Mouse (Mus musculus) spleen, postnatal 36 days (tissue): ENCODE results near the gene Urb1.

Source experiments
- DNase-seq, 2 experiments: peaks; one replicate each; pipeline ENCODE4 v3.0.0; 2022; ENCODE audit warnings: low spot score in 2 of 2, mixed read lengths in 1 of 2

Gene Urb1

GRCm38 (mm10) chr16:90822981-90823380 is 12.8 kb upstream of the Urb1 start:
- DNase-seq = no peak

- DNase-seq = no peak
Observed at GRCm38 (mm10) chr16:90822284-90822935, 12.2 kb upstream of the Urb1 start.

GRCm38 (mm10) chr16:90821046-90821697 is 11.0 kb upstream of the Urb1 start:
- DNase-seq = no peak

GRCm38 (mm10) chr16:90820326-90820725 is 10.1 kb upstream of the Urb1 start:
- DNase-seq = no peak

- no peak for DNase-seq
Observed at GRCm38 (mm10) chr16:90812086-90812485, 1.9 kb upstream of the Urb1 start.

- DNase-seq = no peak
Observed at GRCm38 (mm10) chr16:90810716-90811256, 573 bp upstream of the Urb1 start.

- no peak for DNase-seq
Observed at GRCm38 (mm10) chr16:90804466-90804865, 5.7 kb downstream of the Urb1 start.

GRCm38 (mm10) chr16:90801928-90802327 is 8.3 kb downstream of the Urb1 start:
- no peak for DNase-seq

GRCm38 (mm10) chr16:90801251-90801650 is 9.0 kb downstream of the Urb1 start:
- no peak for DNase-seq

- DNase-seq = no peak
Observed at GRCm38 (mm10) chr16:90799840-90800239, 10.4 kb downstream of the Urb1 start.

- no peak for DNase-seq
Observed at GRCm38 (mm10) chr16:90798848-90799247, 11.4 kb downstream of the Urb1 start.

GRCm38 (mm10) chr16:90798446-90798845 is 11.8 kb downstream of the Urb1 start:
- DNase-seq = no peak

GRCm38 (mm10) chr16:90794708-90795107 is 15.5 kb downstream of the Urb1 start:
- DNase-seq = no peak

- DNase-seq = no peak
Observed at GRCm38 (mm10) chr16:90792500-90792899, 17.7 kb downstream of the Urb1 start.

GRCm38 (mm10) chr16:90792066-90792465 is 18.1 kb downstream of the Urb1 start:
- no peak for DNase-seq

- DNase-seq = no peak
Observed at GRCm38 (mm10) chr16:90790946-90791345, 19.3 kb downstream of the Urb1 start.

GRCm38 (mm10) chr16:90788580-90788979 is 21.6 kb downstream of the Urb1 start:
- no peak for DNase-seq

- DNase-seq = no peak
Observed at GRCm38 (mm10) chr16:90785257-90785656, 25.0 kb downstream of the Urb1 start.

GRCm38 (mm10) chr16:90783302-90783701 is 26.9 kb downstream of the Urb1 start:
- no peak for DNase-seq

GRCm38 (mm10) chr16:90779783-90780182 is 30.4 kb downstream of the Urb1 start:
- no peak for DNase-seq

GRCm38 (mm10) chr16:90775946-90776520 is 34.2 kb downstream of the Urb1 start:
- DNase-seq = no peak

- no peak for DNase-seq
Observed at GRCm38 (mm10) chr16:90774646-90775045, 35.6 kb downstream of the Urb1 start.

GRCm38 (mm10) chr16:90774216-90774615 is 36.0 kb downstream of the Urb1 start:
- no peak for DNase-seq
